Mouse (Mus musculus) urinary bladder, postnatal 4 days (tissue): ENCODE data around the gene Zbtb7a.
"Not testable (repeated sequence)": the region's sequence is repeated elsewhere in the genome, so short reads cannot be mapped to it uniquely, and the experiment has no call there.

Experiments
- DNase-seq, 2 experiments: peaks; one replicate each; pipeline ENCODE4 v3.0.0; 2021 to 2022; ENCODE audit warnings: low spot score in 2 of 2

Gene Zbtb7a

DNA sequence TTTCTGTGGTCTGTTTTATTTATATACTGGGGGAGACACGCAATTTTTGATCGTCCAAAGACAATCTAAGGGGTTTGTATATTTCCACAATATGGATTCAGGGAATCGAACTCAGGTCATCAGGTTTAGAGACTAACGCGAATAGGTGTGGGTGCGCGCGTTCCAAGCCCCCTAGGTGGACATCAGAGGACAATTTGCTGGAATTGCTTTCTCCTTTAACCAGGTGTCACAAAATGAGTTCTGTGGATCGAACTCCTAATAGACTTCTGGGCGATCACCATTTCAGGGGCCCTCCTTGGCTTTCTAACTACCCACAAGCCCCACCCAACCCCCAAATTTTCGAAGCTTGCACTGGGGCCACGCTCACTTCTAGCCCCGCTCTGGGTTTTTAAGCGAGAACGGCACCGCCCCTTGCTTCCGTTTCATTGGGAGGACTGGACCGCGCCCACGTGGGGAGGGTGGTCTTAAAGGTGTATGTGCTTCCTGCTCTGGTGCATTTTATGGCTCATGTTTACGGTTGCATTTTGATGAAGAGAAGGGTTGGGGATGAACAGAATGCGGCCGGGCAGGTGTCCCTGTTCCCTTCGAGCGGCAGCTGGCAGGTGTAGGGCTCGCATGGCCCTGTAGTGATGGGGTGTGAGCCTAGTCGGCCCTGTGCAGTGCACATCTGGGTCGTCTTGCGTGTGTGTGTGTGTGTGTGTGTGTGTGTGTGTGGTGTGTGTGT lies 33.7 kb downstream of the Zbtb7a start:
- DNase-seq, result peak; percentile 80 to 84

DNA sequence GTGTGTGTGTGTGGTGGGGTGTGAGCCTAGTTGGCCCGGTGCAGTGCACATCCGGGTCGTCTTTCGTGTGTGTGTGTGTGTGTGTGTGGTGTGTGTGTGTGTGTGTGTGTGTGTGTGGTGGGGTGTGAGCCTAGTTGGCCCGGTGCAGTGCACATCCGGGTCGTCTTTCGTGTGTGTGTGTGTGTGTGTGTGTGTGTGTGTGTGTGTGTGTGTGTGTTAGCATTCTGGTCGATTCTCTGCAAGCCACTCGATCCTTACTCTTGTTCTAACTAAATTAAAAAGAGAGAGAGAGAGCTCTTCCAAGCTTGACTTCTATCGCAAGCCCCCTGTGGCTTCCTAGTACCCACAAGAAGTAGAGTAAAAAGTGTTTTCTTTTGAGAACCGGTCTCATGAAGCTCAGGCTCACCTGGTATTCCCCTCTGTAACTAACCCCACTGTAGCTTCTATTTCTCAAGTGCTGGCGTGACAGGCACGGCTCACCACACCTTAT lies 34.4 kb downstream of the Zbtb7a start:
- not testable (repeated sequence) for DNase-seq

DNA sequence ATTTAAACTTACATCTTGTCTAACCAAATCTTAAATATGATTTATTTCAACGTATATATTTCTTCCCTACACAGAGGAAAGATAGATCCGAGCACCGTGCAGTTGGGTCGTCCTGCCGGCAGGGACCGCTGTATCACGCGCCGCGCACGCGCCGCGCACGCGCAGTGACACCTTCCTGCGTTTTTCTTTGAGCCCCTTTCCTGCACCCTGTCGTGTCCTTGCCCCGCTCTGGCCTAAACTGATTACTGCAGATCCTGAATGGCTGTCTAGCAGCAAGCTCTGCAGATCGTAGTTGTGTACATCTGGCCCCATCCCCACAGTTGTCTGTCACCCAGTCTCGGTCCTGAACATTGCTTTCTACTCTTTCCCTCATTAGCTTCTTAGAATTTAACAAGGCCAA lies 38.1 kb downstream of the Zbtb7a start:
- peak; percentile 80 to 84 for DNase-seq

DNA sequence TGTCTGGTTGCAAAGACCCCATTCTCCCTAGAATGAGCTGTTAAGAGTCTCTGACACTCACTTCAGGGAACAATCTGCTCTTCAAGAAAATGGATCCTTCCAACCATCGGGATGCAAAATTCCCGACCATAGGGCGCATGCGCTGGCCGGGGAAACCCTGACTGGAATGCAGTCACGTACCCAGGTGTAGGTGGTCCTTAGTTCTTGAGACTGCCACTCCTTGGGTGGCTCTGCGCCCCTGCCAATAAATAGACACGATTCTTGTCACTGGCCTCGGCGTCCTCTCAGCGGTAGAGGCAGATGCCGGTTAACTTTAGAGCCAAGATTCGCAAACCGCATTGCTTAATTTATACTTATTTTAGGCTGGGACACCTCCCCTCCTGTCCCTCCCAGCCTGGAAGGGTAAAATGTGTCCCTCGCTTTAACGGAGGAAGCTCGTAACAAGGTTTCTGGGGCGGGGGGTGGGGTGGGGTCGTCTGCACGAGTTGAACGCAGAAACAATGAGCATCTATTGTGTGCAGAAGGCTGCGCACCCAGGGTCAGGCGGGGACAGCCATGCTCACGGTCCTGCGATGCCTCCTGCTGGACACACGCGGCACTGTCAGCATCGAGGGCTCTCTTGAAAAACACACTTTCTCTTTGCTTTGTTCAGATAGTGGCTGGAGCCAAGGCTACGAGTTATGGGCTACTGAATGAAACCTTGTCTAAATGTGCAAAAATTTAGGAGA lies 39.8 kb downstream of the Zbtb7a start:
- DNase-seq, result peak; percentile 83 to 88

DNA sequence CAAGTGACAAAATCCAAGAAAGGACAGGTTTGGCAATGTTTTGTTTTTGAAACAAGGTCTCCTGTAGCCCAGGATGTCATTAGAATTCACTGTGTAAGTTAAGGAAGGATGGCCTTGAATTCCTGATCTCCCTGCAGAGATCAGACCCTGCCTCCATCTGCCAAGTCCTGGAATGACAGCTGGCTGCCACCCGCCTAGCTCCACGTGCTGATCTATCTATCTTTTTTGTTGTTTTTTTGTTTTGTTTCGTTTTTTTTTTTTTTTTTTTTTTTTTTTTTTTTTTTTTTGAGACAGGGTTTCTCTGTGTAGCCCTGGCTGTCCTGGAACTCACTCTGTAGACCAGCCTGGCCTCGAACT lies 40.3 kb downstream of the Zbtb7a start:
- not testable (repeated sequence) for DNase-seq

DNA sequence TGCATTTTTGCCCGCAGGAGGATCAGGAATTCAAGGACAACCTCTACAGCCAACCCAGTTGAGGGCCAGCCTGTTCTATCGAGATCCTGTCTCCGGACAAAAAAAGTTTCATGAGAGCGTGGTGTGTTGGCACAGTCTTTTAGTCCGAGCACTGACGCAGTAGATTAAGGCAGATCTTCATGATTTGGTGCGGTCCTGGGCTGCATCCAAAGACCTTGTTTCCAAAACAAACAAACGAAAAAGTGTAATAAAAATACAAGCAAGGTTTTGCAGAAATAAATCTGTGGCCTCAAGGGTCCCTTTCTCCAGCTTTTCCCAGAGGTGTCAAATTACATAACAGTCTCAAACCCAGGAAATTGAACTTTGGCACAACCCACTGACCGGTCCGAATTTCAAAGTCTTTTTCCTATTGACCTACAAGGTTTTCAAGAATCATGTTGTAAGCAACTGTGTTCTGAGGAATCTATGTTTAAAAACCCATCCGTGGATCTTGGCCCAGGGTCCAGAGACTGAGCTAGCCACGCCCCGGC lies 41.0 kb downstream of the Zbtb7a start:
- no peak for DNase-seq

DNA sequence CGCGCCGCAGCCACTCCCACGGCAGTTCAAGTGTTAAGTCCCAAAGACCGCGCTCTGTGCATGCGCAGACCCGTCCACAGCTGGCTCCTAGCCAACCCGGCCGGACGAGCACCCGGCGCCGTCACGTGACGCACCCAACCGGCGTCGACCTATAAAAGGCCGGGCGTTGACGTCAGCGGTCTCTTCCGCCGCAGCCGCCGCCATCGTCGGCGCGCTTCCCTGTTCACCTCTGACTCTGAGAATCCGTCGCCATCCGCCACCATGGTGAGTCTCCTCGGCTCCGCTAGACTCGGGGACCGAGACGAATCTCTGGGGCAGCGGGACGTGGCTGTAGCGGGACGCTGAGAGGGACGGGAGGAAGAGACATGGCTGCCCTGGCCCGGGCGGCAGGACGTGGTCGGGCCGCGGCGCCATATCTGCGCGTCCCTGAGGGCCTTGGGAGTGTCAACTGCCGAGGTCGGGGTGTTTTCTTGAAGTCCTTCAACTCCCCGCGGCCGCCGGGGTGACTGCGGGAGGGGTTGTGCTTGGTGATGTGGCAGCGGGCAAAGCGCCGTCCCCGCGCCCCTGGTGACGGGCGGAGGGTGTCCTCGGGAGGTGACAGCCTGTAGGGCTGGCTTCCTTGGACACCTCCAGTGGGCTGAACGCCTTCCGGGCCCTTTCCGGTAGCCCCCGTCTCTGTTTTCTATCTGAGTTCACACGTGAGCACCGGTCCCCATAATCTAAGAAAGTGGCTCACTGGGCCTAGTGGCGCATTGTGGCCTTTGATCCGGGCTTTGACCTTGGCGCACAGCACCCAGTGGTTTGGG lies 41.6 kb downstream of the Zbtb7a start, which contains the start of gene Eef2:
TSS of gene Eef2 (plus strand) at position 166 of the 806 bp plus-strand sequence.
- peak; percentile 99 to 100 for DNase-seq

DNA sequence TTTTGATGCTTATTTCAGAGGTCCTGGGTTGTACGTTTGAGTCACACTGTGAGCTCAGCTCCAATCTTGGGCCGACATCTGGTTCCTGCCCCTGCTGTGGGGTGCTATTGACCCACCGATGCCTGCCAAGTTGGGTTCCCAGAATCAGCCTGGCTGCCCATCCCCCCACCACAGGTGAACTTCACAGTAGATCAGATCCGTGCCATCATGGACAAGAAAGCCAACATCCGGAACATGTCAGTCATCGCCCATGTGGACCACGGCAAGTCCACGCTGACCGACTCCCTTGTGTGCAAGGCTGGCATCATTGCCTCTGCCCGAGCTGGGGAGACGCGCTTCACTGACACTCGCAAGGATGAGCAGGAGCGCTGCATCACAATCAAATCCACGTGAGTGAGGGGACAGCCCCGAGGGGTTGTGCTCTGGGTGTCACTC lies 42.5 kb downstream of the Zbtb7a start:
- no peak for DNase-seq

DNA sequence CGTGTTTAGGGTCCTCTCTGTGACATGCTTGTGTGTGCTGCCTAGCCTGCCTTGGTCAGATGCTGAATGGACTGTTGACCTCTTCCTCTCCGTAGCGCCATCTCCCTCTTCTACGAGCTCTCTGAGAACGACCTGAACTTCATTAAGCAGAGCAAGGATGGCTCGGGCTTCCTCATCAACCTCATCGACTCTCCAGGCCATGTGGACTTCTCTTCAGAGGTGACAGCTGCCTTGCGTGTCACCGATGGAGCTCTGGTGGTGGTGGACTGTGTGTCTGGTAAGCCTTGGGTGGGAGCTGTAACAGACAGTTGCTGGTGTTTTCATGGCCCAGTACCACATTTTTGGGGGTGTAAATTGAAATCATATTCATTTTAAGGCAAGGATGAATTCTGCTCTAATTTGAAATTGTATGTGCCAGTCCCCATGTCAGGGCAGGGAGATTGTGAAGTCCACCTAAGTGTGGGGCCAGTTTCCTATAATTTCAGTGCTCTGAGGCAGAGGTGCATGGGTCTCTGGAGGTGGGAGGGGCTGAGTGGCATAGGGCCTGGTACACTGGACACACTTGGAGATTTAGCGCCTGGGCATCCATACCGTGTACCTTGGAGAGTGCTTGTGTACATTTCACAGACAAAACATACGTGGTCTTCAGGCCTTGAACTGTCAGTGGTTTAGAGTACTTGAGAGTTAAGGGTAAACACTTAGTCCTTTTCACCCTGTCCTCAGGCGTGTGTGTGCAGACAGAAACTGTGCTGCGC lies 43.1 kb downstream of the Zbtb7a start:
- DNase-seq, result peak; percentile 62 to 89

DNA sequence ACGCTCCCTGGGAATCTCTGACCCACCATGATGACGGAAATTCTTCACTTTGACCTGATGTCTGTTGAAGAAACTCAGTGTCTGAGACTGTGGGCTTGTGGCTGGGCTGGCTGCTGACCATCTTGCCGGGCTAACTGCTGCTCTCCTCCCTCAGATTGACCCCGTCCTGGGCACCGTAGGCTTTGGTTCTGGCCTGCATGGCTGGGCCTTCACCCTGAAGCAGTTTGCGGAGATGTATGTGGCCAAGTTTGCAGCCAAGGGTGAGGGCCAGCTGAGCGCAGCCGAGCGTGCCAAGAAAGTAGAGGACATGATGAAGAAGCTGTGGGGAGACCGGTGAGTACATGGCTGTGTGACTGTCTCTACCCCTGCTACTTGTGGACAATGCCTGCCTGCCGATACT lies 43.9 kb downstream of the Zbtb7a start:
- DNase-seq, result no peak

DNA sequence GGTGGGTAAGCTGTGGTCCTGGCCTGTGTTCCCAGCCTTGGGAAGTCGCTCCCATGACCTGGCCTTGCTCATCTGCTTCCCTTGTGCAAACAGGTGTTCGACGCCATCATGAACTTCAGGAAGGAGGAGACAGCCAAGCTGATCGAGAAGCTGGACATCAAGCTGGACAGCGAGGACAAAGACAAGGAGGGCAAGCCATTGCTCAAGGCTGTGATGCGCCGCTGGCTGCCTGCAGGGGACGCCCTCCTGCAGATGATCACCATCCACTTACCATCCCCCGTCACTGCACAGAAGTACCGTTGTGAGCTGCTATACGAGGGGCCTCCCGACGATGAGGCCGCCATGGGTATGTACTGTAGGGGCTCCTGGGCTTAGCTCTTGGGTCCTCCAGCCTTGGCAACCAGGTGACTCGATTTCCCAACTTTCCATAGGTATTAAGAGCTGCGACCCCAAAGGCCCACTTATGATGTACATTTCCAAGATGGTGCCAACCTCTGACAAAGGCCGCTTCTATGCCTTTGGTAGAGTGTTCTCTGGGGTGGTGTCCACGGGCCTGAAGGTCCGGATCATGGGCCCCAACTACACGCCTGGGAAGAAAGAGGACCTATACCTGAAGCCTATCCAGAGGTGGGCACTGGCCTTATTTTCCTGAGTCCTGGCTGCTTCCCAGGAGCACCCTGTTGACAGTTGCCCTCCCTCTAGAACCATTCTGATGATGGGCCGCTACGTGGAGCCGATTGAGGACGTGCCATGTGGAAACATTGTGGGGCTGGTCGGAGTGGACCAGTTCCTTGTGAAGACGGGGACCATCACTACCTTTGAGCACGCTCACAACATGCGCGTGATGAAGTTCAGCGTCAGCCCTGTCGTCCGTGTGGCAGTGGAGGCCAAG lies 44.7 kb downstream of the Zbtb7a start:
- DNase-seq, result no peak

DNA sequence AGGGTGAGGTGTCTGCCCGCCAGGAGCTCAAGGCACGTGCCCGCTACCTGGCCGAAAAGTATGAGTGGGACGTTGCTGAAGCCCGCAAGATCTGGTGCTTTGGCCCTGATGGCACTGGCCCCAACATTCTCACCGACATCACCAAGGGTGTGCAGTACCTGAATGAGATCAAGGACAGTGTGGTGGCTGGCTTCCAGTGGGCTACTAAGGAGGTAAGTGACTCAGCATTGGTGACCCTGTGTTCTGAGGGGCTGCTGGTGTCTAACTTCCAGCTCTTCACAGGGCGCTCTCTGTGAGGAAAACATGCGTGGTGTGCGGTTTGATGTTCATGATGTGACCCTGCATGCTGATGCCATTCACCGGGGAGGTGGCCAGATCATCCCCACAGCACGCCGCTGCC lies 45.9 kb downstream of the Zbtb7a start:
- DNase-seq, result no peak

DNA sequence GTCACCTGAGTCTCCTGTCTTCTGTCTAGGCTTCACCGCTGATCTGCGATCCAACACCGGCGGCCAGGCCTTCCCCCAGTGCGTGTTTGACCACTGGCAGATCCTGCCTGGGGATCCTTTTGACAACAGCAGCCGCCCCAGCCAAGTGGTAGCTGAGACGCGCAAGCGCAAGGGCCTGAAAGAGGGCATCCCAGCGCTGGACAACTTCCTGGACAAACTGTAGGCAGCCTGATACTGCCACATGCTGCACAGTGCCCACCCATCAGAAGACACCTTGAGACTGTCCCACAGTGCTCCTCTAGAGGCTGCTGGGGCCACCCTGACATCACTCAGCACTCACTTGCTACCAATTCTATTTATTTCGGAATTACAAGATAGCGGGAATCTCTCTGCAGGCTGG lies 46.8 kb downstream of the Zbtb7a start:
- DNase-seq, result not testable (repeated sequence)

DNA sequence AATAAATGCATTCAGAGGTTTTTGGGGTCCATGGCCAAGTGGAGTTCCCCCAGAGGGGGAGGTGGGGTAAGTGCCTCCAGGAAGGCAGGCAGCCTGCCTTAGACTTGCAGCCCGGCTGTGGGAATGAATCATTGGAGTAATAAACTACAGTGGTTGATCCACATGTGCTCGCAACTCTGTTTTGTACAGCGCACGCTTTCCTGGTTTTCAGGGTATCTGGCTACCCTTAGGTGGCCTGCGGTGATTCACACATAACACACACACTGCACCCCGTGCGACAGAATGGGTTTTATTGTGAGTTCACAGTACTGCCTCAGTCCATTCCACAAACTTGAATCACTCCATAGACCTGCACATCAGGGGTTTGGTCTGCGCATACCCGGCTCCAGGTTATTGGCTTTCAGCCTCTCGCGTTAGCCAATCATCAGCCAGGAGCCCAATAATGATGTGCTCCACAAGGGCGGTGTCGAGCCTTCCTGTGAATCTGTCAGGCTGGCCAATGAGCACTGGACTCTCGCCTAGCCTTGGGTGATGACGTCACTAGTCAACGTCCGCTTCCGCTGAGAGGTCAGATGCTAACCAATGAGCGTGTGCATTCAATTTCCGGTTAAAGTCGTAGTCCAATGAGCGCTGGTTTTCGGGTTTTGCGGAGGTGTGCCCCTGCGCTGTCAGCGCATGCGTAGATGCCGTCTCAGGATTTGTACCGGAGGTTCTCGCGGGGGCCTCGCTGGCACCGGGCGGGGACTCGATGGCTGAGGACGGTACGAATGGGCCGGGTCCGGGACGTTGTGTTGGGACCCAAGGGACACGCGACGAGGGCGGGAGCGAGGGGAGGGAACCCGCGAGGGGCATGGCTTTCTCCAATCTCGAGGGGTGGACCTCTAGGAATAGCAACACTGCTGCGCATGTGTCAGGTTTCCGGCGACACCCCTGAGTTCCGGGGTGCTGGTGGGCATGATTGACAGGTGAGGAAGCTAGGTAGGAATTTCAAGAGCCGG lies 47.6 kb downstream of the Zbtb7a start, which contains the start of gene Dapk3:
TSS of gene Dapk3 (plus strand) at position 670 of the 998 bp plus-strand sequence.
- DNase-seq, result peak; percentile 95

DNA sequence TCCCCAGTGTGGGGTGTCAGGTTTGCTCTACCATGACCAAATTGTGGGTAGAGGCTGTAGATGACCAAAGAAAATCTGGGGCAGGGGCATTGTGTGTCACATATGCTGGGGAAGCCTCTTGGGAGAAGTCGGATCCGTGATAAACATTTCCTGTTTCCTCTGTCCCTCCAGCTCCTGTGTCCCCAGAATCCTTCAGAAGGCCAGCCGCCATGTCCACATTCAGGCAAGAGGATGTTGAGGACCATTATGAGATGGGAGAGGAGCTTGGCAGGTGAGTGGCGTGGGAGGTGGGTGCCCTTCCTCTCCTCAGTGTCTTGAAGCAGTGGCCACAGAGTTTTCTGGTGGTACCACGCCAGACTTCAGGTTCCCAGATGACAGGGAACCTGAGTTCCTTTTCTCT lies 48.8 kb downstream of the Zbtb7a start, which contains the start of gene 4930442H23Rik:
TSS of gene 4930442H23Rik (minus strand) at position 45 of the 400 bp plus-strand sequence.
- DNase-seq, result no peak

DNA sequence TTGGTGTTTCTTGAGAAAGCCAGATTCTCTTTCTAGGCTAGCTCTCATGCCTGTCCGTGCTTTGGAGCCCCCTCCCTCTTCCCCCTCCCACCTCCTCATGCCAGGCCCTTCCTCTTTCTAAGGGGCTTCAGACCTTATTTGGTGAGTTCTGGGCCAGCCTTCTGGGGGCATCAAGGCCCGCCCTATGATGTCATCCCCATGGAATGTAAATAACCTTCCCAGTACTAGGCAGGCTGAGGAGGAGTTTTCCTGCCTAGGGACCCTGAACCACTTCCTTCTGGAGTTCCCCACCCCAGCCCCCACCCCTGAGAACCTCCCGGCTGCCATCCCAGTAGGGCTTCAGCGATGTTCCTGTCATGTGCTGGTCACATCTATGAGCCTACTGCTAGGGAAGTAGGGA lies 49.7 kb downstream of the Zbtb7a start:
- no peak for DNase-seq

DNA sequence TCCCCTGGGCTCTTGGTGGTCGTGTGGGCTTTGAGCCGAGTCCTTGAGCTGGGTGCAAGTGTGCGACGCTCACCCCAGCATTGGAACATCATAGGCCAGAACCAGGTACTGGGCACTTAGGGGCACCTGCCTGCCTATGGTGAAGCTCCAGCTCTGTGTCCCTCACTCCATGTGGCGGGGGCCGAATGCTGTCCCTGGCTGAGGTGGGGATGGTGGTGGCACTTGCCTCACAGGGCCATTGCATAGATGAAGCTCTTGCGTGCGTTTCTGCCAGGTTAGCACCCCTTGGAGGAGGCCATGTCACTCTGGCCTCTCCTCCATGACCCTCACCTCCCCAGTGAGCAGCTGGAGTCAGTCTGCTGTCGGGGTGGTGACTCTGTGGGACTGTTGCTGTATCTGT lies 52.1 kb downstream of the Zbtb7a start:
- no peak for DNase-seq

DNA sequence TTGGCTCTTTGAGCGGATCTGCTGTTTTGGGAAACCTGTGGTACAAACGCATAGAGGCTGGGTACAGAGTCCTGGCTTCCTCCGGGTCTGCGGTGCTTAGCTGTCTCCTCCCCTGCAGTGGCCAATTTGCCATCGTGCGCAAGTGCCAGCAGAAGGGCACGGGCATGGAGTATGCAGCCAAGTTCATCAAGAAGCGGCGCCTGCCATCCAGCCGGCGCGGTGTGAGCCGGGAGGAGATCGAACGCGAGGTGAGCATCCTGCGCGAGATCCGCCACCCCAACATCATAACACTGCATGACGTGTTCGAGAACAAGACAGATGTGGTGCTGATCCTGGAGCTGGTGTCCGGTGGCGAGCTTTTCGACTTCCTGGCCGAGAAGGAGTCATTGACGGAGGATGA lies 54.8 kb downstream of the Zbtb7a start:
- no peak for DNase-seq
